Mouse (Mus musculus): ENCODE results near the gene Ilf3.
"Not testable (repeated sequence)": the region's sequence is repeated elsewhere in the genome, so short reads cannot be mapped to it uniquely, and the experiment has no call there.

Ilf3 gene

DNA sequence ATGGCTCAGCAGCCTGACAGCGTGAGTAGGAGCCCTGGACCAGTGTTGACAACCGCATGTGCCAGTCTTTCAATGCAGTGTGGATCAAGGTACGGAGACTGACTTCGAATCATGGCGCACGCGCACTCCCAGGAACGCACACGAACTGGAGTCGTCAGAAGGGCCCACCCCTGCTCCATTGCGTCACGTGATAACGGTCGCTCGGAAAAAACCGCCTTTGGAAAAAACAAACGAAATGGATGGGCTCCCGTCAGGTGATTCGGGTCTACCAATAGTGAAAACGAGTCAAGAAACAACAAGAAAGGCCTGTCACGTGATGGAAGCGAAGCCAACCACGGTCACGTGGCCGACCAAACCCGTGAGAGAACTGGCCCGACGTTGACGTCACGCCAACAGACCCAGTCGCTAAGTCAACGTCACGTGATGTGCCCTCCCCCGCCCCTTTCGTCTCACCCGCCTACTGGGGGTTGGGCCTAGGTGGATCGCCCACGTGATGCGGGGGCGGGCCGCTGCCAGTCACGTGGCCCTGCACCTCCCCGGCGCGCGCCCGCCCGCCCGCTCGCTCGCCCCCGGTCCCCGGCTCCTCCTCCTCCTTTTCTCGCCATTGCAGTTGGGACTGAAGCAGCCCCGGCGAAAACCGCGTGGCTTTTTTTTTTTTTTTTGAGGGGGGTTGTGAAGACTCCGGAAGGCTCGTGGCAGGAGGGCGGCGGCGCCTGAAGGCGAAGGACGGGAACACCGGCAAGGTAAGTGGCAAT lies at the start of gene Ilf3:
Gene Ilf3 (plus strand): TSS at position 515 of the 755 bp plus-strand sequence.
- DNase-seq (ENCODE audit: low spot score) = peak; percentile 100

DNA sequence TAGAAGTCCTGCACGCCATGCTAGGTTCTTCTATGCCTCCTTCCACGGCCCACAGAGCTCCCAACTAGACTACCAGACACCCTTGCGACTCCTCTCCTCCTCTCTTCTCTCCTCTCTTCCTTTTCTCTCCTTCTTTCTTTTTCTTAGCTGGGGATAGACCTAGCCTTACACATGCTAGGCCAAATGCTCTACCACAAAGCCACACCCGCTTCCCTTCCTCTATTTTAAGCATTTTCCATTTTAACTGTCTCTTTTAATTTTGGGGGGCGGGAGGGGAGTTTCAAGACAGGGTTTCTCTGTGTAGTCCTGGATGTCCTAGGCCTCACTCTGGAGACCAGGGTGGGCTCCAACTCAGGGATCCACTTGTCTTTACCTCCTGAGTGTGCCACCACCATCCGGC lies 48.9 kb upstream of the Ilf3 start:
- DNase-seq (ENCODE audit: low spot score) = no peak

DNA sequence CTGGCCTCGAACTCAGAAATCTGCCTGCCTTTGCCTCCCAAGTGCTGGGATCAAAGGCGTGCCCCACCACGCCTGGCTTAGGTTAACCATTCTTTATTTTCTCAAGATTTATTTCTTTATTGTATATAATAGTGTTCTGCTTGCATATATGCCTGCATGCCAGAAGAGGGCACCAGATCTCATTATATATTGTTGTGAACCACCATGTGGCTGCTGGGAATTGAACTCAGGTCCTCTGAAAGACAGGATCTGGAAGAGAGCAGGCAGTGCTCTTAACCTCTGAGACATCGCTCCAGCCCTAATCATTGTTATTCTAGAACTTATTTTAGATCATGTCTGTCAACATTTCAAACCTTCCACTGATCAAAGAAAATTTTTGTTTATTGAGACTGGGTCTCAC lies 48.2 kb upstream of the Ilf3 start:
- no peak for DNase-seq (ENCODE audit: low spot score)

DNA sequence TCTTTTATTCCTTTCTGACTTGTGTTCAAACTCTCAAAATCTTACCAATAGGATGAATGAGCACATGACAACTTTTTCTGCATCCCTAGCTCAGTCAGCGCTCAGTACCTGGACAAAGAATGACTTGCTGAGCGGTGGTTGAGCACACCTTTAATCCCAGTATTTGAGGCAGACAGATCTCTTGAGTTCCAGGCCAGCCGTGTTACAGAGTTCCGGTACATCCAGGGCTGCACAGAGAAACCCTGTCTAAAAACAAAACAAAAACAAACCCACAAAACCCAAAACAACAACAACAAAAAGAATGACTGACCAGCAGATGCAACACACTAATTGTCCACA lies 47.4 kb upstream of the Ilf3 start:
- DNase-seq (ENCODE audit: low spot score) = no peak

DNA sequence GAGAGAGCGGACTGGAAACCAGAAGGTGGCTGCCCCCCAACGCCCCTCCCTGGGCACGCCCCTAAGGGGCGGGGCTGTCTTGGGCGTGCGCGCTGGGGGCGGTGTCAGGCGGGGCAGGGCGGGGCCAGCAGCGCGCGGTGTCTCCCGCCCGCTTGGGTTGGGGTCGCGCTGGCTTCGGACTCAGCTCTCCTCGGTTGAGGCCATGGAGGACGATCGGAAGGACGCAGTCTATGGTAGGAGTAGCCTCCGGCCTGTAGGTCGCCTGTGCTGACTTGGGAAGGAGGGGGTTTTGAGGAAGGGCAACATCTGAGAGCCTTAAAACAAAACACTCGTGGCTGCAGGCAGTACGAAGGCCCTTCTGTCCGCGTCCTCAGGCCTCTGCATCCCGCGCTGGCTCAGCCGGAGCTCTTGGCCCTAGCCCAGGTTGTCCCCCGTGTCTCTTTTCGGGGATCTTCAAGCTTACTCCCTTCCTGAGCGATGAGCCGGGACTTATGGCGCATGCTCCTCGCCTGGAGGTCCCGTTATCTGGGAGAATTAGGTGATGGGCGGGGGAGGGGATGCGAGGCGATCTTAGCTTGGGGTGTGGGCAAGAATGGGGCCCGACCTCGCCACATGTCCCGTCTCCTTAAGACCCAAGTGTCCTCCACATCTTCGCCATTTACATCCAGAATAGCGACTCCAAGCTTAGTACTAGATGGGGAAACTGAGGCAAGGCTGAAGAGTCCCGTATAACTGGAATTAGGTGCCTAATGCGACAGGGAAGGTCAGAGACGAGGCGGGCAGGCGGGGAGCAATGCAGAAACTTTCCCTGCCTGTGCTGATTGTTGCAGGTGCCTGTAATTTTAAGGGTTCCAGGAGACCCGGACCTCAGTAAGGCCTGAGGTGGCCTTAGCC lies 46.8 kb upstream of the Ilf3 start, which contains the start of gene Slc44a2:
Gene Slc44a2 (plus strand): TSS at position 80 of the 894 bp plus-strand sequence.
- peak; percentile 82 for DNase-seq (ENCODE audit: low spot score)

DNA sequence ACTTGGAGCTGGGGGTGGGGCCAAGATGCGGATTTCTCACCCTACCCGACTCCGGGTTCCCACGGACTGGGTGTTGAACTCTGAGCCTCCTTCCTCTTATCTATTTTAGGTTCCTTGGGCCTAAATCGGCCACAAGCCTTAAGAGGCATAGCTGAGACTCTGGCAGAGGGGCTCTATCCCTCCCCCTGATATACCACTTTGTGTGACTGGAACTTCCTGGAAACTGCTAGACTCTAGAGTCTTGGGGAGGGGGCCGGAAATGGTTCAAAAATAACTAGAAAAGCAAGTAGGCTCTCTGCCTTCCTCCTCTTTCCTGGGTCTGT lies 46.2 kb upstream of the Ilf3 start:
- DNase-seq (ENCODE audit: low spot score) = peak; percentile 58

DNA sequence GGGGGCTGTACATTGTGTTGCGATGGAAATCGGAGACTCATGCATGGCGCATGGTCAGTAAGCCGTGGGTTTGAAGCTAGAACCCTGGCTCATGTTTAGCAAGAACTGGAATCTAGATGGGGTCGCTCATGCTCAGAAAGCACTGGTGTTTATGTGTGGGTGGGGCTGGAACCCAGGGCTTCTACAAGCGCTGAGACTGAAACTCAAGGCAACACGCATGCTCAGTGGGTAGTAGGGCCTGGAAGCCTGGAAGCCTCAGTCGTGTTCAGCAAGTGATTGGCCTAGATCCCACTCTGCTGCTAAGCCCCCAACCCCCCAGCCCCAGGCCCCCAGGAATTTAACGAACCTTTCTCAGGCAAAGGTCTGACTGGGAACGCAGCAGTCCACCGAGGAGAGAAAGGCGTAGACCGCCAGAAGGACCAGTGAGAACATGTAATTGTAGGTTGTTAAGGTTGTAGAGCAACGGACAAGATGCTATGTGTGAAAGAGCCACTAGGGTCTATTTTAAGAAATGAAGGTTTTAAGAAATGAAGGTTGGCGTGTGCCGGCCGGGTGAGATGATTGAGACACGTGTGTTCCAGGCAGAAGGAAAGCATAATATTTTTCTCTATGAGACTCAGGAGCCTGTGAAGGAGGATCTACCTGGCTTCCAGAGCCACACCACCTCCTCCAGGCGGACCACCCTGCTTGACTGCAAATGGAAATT lies 45.3 kb upstream of the Ilf3 start:
- no peak for DNase-seq (ENCODE audit: low spot score)

DNA sequence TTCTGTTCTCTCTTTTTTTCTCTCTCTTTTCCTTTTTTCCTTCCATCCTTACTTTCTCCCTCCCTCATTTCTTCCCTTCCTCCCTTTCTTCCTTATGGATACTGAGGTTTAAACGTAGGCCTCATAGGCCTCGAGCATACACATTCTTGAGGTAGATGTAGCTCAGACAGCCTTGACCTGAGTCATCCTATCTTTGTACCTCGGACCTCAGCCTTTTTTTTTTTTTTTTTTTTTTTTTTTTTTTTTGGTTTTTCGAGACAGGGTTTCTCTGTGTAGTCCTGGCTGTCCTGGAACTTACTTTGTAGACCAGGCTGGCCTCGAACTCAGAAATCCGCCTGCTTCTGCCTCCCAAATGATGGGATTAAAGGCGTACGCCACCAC lies 44.8 kb upstream of the Ilf3 start:
- not testable (repeated sequence) for DNase-seq (ENCODE audit: low spot score)

DNA sequence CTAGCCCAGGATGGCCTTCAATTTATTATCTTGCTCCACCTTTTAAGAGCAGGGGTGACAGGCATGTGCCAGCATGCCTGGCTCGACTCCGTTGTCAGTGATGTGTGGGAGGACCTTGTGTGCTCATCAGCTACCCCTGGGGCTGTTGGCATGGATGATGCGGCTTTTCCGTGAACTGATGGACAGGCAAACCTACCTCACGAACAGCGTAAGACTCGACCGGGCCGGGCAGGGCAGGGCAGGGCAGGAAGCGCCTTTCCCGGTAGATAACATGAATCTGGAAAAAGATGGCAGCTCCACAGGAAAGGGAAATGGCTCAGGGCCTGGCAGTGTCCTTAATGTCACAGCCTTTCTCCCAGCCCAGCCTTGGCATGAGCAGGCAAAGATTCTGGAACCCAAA lies 43.4 kb upstream of the Ilf3 start:
- DNase-seq (ENCODE audit: low spot score) = no peak

DNA sequence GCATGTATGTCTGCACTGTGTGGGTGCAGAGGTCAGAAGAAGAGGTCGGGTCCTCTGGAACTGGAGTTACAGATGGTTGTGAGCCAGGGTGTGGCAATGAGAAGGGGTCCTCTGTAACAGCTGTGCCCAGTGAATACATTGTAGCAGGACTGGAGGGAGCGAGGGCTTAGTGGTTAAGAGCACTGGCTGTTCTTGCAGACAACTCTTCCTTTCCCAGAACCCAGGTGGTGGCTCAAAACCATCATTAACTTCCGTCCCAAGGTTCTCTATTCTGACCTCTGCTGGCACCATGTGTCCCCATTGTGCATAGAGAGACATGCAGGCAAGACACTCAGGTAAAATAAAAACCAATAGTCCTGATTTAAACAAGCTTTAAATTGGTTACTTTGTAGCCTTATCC lies 40.1 kb upstream of the Ilf3 start:
- DNase-seq (ENCODE audit: low spot score) = no peak

DNA sequence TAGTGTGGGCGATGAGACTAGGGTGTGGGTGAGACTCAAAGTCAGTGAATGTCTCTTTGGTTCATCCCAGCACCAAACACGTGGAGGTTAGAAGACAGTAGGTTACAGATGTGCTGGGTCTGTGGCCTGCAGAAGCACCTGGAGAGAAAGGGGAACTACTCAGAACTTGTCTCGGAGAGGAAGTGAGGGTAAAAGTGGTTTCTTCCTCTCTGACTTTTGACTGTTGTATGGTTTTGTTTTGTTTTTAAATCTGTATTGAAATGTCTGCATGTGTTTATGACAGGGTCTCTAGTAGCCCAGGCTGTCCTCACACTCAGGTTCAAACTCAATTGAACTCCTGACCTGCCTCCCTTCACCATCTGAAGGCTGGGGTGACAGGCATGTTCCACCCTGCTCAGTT lies 39.6 kb upstream of the Ilf3 start:
- no peak for DNase-seq (ENCODE audit: low spot score)

DNA sequence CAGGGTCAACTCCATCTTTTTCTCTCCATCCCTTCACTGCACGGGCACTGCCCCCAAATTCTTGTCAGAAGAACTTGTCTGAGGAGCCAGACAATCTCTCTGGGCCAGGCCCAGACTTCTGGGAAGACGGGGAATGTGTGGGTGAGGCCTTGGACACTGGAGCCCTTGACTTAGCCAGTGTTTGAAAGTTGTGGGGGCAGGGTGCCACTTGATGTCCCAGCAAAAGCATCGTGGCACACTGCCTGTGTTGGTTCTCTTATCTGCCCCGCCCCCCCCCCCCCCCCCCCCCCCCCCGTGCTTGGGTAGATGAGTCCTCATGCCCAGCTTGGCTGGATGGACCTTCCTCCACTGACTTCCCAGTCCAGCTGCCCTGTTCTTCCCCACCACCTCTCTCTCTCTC lies 38.6 kb upstream of the Ilf3 start:
- no peak for DNase-seq (ENCODE audit: low spot score)

DNA sequence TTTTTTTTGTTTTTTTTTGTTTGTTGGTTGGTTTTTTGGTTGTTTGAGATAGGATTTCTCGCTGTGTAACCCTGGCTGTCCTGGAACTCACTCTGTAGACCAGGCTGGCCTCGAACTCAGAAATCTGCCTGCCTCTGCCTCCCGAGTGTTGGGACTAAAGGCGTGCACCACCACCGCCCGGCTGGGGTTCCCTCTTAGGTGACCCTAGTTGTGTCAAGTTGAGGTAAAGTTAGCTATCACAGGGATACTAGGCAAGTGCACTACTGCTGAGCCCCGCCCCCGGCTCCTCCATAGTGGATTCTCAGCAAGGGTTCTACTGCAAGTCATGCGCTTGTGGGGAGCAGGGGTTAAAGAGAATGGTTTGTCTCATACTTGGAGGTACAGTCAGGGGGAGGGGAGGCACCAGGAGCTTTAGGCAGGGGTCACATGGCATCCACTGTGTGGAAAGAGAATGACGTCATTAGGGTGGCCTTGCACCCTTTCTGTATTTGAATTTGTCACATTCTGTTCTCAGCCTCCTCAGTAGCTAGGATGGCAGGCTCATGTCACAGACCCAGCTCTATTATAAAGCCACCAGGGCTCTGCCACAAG lies 37.9 kb upstream of the Ilf3 start:
- DNase-seq (ENCODE audit: low spot score) = no peak

DNA sequence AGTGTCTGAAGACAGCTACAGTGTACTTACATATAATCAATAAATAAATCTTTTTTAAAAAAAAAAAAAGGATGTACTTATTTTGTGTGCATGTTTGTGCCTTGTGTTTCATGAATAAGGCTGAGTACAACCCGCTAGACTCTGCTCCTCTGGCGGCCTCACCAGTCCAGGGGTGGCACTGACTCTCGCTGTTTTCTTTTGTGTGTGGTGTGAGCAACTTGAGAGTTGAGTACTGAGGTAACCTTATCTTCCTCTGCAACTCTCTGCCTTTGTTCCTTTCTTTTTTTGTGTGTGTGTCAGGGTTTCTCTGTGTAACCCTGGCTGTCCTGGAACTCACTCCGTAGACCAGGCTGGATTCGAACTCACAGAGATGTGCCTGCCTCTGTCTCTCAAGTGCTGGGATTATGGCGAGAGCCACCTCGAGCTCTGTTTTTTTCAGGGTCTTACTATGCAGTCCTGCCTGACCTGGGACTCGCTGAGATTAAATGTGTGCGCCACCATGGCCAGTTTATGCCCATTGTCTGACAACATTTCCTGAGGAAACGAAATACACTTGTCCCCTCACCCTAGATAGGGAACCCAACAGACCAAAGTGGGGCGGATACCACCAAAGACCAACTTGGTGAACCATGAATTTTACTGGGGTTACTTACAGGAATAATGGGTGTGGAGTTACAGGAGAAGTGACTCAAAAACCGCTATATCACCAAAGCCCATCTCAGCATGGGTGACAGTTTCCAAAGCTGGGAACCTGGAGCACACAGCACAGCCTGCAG lies 36.1 kb upstream of the Ilf3 start:
- no peak for DNase-seq (ENCODE audit: low spot score)

DNA sequence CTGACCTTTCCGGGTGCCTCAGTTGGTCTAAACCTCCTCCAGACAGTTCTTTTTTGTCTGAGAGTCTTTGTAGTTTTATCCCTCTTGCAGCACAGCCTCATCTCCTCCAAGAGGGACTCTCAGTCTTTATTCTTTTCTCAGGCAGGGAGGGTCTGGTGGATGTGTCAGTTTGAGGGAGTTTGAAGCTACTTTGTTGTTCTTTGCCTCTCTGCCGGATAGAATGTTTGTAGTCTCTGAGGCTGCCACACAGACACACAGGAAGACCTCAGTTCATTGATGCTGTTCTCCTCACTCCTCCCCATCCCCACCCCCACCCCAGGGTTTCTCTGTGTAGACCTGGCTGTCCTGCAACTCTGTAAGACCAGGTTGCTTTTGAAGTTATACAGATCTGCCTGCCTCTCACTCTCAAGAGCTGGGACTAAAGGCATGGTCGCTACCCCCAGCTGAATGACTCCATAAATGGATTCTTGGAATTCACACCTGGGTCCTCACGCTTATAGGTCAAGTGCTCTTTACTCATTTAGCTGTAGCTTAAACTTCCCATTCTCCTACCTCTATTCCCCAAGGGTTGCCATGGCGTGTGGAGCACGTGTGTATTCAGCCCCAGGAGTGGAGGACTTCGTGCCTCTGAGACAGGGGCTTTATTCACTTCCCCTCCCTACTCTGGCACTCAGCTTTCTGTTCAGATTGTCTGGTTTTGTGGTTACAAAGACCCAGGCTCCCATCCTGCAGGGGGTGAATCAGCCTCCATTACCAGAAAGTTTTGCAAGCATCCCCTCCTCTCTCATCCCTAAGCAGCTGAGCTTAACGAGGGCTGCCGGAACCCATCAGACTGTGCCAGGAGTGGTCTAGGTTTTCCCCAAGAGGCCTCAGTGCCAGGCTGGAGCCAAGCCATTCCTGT lies 35.3 kb upstream of the Ilf3 start:
- no peak for DNase-seq (ENCODE audit: low spot score)

DNA sequence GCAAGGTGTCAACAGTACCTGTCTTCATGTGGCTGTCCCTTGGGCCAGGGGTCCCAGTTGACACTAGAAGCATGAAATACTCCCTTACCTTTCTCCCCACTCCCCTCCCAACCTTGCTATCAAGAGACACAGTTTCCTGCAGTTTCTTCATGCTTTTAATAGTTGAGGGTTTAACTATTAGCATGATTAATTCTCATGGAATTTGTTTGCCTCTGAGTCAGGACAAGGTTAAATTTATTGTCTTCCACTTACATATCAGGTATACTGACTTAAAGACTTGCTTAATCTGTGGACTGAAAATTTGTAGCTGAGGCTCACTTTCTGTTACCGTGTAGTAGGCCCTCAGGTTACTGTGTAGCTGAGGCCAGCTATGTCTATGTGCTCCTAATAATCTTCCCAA lies 34.1 kb upstream of the Ilf3 start:
- no peak for DNase-seq (ENCODE audit: low spot score)

DNA sequence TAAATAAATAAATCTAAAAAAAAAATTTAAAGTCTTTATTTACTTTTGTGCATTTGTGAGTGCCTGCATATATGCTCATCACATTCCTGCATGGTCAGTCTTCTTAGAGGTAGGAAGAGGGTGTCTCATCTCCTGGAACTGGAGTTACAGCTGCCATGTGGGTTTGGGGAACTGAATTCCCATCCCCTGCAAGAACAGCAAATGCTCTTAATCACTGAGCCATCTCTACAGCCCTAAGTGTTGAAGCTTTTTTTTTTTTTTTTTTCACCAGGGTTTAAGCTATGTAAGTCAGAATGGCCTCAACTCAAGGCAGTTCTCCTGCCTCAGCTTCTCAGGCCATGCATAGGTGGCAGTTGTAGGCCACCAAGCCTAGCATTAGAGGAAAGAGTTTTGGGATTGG lies 32.9 kb upstream of the Ilf3 start:
- DNase-seq (ENCODE audit: low spot score) = no peak

DNA sequence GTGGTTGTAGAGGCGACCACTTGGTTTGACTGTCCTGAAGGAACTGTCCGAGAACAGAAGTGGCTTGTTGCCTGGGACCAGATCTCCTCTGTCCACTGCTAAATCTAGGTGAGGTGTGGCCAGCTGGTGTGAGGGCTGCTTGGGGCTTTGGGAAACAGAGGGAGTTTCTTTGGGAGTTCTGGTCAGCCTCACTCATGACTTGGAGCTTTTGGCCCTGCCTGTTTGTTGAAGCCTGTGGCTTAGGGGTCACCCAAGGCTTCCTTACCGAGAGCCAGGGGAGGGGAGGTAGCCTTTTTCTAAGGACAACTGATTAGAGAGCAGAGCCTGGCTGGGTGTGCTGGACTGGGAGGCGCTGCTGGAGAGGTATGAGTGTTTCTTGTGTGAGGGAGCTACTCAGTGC lies 32.3 kb upstream of the Ilf3 start:
- no peak for DNase-seq (ENCODE audit: low spot score)

DNA sequence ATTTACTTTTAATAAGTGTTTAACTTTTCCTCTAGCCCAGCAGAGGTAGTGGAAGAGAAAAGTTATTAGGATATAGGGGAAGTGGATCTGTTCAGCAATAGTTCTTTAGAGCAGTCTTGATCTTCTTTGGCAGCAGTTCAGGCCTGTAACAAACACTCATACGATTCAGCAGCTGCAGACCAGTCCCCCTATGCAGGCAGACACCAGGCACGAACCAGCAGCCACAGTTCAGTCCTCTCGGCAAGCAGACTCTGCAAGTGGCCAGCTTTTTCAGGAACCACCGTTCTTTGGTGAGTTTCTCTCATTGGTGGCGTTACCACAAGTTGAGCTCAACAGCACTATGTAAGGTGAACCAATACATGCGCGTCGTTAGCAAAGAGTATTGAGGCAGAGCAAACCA lies 31.2 kb upstream of the Ilf3 start:
- DNase-seq (ENCODE audit: low spot score) = no peak

DNA sequence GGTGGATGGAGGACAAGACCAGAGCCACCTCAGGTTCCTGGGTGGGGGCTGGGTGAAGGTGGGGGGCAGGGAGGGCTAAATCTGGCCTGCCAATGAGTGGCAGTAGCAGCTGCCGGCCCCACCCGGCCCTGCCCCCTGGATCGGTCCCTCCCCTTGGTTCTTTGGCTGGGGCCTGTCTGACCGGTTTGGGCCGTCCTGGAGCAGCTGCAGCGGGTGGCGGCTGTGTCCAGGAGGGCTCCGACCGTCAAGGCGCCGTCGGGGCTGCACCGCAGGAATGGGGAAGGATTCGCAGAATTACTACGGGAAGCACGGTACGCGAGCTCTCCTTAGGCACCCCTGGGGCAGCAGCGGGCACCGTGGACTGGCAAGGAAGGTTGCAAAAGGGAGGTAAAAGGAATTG lies 30.0 kb upstream of the Ilf3 start:
- DNase-seq (ENCODE audit: low spot score) = no peak

DNA sequence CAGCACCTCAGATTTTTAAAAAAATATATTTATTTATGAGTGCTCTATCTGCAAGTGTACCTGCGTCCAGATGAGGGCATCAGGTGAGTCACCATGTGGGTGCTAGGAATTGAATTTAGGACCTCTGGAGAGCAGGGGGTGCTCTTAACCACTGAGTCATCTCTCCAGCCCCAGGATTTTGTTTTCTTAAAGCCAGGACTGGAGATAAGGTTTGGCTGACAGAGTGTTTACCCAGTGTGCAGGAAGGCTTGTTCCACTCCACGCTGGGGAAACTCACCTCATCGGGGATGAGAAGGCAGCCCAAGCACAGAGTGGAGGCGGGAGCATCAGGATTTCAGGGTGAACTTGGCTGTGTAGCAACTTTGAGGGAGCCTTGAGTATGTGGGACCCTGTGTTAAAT lies 27.3 kb upstream of the Ilf3 start:
- no peak for DNase-seq (ENCODE audit: low spot score)
